Mouse (Mus musculus) cerebellum, adult 2 months (tissue): ENCODE measurements around the gene Dscaml1.

Experiments used
- CTCF ChIP-seq: fragments of 200-500 bp; IDR thresholded peaks from 2 replicates; pipeline ENCODE4 v1.5.1; 2011; ENCODE audit warnings: low read depth, mild to moderate bottlenecking, control low read depth, low read length, moderate library complexity, borderline replicate concordance; ENCODE audit not compliant: insufficient read depth
- POLR2A ChIP-seq: fragments of 200-500 bp; IDR thresholded peaks from 2 replicates; pipeline ENCODE4 v1.6.1; 2011; ENCODE audit warnings: low read length, control low read depth, borderline replicate concordance; ENCODE audit not compliant: insufficient read depth

DNA sequence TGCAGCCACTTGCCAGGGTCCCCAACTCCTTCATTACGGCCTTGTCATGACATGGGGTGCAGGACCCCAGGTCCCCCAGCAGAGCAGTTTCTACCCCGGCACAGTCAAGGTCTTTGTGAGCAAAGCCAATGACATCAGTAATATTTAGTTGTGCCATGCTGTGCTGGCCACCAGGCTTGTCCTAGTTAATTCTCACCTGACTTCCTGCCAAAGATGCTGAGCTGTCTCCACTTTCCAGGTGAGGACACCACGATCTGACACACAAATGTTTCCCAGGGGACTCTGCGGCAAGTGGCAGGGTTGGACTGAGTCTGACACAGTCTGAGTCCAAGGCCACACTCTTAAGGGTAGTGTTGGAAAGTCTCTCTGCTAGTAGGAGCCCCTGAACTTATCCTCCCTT, at the start of gene Dscaml1:
- no peak for TF ChIP-seq POLR2A
- TF ChIP-seq CTCF = peak; percentile 32; the same call in 1 of the 2 replicates
